Mouse (Mus musculus): Measurements from ENCODE around the gene Dab1.

Dab1 gene

DNA sequence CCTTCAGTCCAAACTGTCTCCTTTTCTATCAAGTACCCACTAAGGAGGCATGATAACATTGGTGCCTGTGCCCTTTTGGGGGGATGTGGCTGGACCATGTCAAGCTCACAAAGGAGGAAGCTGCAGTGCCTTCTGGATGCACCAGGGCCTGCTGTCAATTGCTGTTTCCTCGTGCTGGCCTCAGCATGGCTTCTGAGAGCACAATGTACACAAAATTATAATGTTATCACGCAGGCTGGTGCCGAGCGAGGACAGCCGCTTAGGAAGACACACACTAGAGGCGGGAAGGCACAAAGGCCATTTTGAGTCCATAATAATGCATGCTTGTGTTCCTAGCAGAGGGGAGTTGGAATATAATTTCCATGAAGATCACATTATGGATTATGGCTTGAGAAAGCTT lies 81.2 kb downstream of the Dab1 start:
- DNase-seq (ENCODE audit: low read depth): no peak

DNA sequence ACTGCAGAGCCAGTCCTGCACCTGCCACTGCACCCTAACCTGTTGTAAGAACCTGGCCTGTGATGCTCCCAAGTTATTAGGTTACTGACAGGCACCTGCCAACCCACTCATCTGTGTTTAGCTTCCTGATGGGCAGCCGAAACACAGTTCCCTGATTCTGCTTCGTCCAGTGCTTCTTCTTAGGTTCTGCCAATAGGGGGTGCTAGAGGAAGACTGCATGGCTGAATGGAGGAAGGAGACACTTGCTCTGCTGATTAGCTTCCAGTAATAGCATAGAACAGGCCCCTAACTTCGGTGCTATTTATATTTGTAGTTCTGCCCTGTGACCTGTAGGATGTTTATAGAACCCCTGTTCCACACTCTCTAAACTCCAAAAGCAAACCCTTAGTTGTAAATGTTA lies 83.0 kb downstream of the Dab1 start:
- DNase-seq (ENCODE audit: low read depth): no peak

DNA sequence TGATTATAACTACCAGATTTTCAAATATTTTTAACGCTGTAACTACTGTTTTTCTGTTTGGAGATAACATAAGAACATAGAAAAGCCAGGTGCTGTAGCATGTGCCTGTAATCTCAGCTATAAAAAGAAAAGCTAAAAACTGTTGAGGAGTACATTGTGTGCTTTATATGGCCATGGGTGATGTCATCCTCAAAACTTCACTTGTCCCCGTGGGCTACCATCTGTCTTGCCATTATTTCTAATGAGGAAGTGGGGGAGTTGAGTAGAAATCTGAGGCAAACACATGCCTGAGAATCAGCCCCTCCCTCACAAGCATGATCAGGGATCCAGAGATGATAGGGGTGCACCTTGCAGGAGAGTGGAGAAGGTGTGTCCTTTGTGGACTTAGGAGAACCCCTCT lies 85.3 kb downstream of the Dab1 start:
- no peak for DNase-seq (ENCODE audit: low read depth)

DNA sequence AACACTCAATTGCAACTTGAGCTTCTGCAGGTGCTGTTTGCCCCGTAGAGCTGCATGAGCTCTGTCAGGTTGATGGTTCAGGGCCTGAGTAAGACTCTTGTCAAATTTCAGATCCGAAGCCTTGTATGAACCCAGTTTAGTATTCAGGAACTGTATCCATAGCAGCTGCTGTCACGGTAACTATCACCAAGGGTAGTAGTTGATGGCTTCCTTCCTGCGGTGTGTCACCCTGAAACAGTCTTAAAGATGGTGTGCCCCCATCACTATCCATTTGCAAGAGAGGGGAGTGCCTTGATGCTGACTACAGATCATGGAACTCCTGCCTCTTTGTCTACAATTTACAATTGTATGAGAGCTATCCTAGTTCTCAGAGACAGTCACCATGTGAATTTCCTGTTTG lies 87.3 kb downstream of the Dab1 start:
- DNase-seq (ENCODE audit: low read depth): no peak

DNA sequence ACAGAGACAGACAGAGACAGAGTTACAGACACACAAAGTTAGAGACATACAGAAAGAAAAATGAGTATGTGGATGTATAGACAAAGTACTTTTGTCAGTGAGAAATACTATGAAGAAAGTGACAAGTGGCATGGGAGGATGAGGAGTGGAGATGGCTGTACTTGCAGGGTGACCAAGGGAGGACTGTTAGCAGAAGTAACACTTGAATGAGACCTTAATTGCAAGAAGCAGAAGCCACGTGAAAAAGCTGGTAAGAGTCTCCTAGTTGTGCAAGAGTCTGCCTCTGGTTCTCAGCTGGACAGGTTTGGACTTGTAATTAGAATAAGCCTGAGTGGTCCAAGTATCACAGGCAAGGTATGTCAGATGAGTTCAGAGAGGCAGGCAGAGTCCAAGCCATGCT lies 88.0 kb downstream of the Dab1 start:
- no peak for DNase-seq (ENCODE audit: low read depth)

DNA sequence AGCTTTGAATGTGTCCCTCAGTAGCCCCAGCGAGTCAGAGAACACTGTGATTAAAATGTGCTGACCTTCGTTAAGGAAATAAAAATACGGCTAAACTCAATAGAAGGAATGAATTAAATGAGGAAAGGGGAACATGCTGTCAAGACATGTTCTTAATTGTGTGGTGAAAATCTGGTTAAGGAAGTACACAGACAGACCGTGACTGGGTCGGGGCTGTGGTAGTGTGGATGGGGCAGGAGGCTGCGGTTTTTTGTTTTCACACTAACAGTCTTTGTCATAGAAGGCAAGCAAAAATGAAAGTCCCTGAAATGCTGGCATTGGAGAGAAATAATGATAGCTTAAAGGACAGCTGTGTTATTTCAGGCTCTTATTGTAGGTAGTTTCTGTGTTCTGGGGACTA lies 92.2 kb downstream of the Dab1 start:
- no peak for DNase-seq (ENCODE audit: low read depth)

DNA sequence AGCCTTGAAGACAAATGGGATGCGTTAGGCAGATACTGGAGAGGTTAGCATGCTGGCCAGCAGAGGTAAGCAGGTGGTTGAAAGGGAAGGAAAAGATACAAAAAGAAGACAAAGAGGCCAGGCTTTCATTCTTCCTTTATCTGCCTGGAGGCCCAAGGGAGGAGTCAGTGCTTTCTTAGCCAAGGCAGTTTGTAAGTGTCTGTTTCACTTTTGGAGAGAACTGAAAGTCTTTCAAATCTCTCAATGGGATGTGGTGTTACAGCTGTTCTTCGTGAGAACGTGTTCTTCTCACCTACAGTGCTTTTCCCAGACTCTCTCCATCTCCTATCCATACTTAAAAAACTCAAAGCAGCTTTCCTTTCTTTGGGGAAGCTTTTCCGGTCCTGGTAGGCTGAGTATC lies 94.8 kb downstream of the Dab1 start:
- DNase-seq (ENCODE audit: low read depth): no peak

DNA sequence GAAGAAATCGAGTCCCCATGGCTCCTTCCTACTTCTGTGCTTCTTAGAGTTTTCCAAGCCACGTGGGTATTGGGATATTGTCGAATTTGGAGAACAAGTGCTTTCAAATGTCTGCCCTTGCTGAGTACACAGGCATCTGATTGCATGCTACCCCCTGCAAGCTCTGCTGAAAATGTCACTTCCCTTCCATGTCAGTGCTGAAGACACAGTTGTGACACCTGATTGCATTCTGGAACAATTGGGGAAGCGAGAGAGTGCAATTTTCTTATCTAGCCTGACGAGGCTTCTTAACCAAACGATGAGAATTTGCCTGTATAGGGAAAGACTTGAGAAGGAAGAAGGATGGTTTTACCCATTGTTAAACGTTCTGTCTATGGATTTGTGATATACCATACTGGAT lies 95.8 kb downstream of the Dab1 start:
- DNase-seq (ENCODE audit: low read depth): no peak

DNA sequence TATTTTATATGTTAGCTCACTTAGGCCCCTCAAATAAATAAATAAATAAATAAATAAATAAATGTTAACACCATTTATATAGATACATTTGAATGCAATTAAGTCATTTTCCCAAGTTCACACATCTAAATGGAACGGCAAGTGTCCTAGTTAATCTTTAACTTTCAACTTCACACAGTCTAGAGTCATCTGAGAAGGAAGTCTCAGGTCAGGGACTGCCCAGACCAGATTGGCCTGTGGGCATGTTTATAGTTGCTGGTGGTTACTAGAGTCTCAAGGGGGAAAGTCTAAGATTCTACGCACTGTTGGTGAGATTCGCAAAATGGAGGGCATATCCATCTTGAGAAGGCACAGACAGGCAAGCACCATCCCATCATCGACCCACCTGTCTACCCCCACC lies 96.4 kb downstream of the Dab1 start:
- no peak for DNase-seq (ENCODE audit: low read depth)

DNA sequence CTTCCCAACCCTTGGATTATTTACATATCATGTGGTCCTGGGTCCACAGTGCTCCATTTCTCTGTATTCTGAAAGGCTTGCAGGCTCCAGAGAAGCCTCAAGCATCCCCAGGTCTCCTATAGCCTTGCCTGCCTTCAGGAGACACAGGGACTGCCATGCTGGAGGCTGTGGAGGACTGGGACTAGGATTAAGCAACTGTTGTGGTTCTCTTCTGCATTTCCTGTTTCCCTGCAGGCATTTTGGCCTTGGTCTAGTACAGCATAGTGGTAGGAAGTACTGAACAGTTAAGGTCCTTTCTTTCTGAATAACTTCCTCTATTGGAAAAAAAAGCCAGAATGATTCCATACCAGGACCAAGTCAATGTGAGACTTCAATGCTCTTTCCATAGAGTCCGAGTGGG lies 103.6 kb downstream of the Dab1 start:
- DNase-seq (ENCODE audit: low read depth): no peak

DNA sequence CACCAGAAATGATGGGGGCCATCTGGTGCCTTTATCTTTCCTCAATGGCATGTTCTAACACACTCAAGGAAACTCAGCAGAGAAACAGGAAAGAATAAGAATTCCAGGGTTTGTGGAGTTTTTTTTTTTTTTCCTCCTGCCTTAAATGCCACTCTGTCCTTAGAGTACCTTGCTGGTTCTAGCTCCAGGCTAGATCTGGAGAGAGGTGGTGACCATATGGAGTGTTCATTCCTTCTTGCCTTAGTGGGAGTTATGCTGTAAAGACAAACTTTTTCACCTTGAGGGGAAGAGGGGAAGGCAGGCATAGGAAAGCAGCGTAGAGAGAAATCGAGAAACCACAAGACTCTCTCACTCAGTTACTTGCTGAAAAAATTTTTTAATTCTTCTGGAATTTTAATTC lies 107.3 kb downstream of the Dab1 start:
- no peak for DNase-seq (ENCODE audit: low read depth)

DNA sequence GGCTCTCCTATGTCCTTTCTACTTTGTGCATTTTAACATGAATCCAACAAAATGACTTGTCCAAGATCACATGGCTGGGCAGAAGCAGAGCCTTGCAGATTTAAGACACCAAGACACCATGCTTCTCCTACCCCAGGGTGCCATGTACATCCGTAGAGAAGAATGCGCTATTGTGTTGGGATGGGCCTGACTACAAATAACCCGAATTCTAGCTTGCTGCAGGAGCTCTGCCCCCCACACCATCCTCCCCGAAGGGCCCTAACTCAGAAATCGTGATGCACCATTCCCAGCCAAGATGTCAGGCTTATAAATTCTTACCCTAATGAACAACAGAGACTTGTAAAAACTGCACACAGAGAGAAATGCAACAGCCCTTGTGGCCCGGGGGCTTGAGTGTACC lies 118.0 kb downstream of the Dab1 start:
- no peak for DNase-seq (ENCODE audit: low read depth)

DNA sequence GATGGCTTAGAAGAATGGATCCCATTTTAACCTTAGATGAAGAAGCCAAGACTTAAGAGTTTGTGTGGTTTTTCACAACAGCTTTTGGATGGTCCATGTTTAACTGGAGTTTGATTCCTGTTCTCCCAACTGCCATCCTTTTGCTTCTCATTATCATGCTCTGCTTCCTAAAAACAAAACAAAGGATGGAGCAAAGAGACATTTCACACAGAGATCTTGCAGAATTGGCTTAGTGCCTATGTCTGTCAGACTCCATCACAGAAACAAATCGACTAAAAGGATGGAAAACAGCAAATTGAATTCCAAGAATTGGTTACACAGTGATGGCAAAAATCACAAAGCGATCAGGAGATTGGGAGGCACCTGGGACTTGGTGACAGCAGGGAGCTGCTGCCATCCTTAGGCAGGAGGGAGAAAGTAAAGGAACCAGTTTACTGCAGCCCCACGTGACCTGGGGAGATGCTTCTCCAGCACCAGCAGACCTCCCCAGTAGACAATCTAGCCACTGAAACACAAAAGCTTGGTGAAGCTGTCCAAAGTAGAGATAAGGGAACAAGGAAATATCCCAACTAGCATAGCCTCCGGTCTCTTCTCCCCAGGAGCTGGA lies 132.2 kb downstream of the Dab1 start:
- no peak for DNase-seq (ENCODE audit: low read depth)

DNA sequence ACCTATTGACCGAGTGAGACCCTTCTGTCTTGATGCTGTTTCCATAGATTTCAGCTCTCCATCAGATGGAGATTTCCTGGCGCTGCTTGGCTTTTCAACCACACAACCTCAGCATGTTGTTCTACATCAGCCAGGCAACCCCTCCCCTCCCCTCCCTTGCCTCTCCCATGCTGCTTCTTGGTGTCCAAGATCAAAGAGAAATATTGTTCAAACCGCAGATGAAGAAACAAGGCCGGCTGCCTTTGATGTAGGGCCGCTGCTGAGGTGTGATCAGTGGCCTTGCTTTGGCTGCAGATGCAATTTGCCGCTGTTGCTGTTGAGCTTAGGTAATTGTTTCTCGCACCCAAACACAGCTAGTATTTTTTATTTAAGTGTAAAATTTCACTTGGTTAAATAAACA lies 135.4 kb downstream of the Dab1 start:
- no peak for DNase-seq (ENCODE audit: low read depth)

DNA sequence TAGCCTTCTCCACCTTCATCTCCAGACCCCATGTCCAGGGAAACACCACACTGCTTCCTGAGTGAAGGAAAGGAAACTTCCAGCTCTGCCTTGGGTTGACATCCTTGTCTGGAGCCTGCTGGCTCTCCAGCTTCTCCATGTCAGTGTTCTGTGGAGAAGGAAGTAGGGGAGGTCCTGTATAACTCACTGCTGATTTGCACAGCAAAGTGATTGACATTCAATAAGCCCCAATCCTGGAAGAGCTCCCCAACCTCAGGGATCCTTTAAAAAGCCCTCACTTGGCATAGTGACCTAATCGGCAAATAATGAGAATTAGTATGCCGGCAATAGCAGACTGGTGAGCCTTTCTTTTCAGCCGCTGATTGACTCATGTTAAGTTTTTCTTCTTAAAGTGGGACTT lies 138.1 kb downstream of the Dab1 start:
- DNase-seq (ENCODE audit: low read depth): no peak

DNA sequence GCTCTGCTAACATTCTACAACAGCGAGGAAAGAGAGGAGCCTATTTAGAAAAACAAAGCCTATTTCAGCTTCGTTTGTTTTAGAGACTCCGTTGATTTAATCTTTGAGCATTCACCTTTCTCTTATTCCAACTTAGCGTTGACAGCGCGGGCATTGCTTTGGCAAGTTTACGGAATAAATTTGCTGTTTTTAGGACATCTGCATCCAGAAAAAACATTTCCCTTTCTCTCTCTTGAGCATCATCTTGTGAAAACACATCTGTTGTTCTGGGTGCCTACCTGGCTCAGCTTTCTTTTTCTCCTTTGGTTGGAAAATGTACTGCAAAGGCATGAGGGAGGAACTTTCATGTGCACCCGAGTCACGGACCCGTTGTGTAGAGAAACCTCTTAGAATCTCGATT lies 143.3 kb downstream of the Dab1 start:
- DNase-seq (ENCODE audit: low read depth): no peak

DNA sequence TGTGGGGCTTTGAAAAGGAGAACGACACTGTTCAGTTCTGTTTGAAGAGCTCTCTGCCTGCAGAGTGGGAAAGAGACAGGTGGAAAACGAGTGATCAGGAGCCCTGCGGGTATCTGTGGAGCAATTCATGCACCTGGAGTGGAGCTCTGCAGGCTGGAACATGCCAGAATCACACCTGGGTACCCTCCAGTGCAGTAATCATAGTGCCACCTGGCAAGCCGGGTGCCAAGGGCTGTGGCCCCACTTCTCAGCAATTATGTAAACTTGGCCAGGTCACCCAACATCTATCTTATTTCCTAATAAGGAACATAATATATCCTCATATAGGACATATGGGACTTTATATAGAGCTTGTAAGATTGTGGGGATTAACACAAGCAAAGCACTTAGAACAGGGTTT lies 156.6 kb downstream of the Dab1 start:
- DNase-seq (ENCODE audit: low read depth): no peak

DNA sequence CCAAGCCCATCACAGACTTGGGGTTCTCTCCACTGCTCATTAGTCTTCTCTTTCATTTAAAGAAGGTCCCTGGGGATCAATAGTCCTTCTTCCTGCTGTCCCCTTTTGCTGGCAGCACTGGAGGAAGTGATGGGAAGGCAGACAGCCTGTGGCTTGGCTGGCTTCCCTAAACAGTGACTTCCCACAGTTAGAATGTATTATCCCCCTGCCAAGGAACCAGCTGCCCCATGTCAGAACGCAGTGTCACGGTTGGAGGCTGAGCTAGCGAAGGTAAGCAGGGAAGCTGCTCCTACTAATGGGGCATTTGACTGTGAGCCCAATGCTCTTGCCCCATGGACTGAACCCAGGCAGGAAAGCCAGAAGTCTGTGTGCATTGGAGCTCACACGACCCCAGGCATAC lies 162.2 kb downstream of the Dab1 start:
- DNase-seq (ENCODE audit: low read depth): no peak

DNA sequence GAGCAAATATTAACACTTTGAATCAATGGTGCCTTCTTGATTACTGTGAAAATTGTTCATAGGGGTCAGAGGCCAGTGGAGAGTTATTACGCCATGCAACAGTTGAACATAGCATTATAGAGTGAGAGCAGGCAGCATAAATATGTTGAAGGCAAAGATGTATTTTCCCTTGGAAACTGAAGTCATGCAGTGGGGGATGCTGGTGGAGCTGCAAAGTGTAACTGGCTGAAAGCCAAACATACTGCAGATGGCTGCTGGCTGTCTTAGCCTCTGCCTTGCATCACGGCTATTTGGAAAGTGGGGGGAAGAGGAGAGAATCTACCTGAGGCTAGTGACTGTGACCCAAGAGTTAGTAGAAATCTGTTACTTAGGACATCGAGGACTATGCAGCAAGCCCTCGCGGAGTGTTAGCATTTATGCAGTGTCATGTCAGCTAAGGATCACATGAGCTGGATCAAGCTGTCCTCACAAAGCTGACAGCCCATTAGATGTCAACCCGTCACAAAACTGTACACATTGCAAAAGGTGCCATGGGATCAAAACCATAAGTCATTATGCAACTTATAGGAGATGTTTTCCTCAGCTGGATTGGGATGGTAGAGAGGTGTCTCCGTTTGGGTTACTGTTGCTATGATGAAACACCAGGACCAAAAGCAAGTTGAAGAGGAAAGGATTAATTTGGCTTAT lies 164.5 kb downstream of the Dab1 start:
- no peak for DNase-seq (ENCODE audit: low read depth)

DNA sequence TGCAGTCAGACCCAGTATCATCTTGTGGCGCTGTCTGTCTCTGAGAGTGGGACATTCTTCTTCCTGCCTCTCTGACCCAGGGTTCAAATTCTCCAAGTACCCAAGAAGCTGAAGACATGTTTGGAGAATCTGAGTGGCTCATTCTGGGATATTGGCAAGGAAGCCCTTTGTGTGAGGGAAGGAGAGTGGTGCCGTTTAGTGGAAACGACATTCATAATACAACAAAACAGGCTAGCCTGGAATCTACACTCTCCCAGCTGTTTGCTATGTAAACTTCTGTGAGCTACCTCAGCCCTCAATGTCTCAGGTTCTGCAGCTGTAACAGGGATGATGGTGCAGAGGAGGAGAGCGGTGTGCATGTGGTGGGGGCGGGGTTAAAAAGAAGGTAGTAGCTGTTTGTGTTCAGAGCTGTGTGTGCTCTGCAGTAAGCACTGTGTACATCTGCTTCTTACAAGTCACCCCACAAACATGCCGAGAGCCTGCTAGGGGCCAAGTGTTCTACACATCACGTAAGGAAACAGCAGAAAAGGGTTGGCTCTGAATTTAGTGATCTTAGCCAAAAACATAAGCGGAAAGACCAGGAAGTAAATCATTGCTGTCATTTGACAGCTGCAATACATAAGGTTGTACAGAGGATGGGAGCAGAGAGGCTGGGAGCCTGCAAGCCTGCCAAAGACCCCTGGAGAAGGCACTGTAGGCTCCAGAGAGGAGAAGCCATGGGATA lies 174.6 kb downstream of the Dab1 start:
- no peak for DNase-seq (ENCODE audit: low read depth)

DNA sequence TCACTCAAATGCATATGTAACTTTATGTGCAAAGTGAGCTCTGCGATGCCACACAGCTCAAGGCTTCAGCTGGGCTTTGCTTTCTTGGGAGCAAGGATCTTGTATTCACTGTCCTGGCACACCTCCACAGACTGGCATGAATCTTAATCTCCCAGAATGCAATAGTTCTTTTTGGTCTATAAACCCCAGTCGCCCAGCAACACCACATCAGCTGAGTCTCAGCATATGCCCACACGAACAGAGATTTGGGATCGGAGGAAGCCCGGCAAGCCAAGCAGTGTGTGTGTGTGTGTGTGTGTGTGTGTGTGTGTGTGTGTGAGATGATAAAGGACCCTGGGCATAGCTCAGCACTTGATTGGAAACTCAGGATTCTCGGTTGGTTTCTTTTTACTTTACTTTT lies 177.3 kb downstream of the Dab1 start:
- DNase-seq (ENCODE audit: low read depth): no peak

DNA sequence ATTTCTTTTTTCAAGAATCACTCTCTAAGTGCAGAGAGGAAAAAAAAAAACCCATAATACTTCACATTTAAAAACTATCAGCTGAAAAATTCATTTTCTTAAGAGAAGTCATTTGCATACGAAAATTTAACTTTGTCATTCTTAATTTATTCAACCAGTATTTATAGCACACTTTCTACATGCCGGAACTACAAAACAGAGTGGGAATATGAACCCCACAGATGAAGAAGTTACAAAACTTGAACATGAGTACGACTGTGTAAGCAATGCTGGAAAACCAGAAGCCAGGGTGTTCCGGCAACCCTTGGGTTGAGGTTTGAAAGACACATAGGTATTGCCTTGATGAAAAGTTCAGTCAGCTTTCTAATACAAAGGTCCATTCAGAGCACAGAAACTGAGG lies 183.3 kb downstream of the Dab1 start:
- no peak for DNase-seq (ENCODE audit: low read depth)

DNA sequence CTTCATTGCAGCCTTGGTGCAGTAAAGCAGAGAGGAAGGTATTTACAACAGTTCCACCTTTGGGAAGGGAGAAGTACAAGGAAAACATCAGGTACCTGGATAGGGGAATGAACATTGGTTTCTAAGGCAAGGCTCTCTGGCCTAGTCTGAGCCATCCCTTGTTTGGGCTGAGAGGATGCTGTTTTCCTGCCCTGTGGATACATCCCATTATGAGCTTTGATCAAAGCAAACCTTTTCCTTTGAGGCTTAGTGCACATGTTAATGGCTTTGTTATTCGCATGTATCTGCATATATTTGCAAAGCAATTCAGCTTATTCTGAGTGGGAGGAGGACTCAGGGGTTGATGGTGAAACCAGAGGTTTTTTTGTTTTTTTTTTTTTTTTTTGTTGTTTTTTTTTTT lies 185.3 kb downstream of the Dab1 start:
- DNase-seq (ENCODE audit: low read depth): no peak

DNA sequence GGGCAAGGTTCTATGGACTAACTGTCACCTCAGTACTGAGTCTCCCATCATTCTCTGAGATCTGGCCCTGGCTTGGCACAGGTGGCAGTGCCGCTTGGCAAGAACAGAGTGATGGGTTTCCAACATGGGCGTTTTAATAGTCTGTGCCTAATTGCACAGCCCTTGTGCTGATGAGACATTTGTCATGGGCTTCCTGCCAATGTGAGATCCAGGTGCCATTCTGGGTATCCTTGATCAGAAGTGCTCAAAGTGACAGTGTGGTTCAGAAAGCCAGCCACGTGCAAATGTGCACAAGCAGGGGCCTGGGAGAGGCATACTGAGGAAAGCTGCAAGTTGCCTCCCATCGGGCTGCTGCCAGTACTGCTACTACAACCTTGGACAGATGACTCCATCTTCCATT lies 203.5 kb downstream of the Dab1 start:
- DNase-seq (ENCODE audit: low read depth): no peak

All from NIH3T3 (cell line).